Mouse (Mus musculus) lung, adult 2 months (tissue): ENCODE measurements around the gene Sema4d. TPM values are rescaled to one million over a fixed set of nuclear protein-coding genes. Genes with fewer than 3 reads are reported as not detected.

Experiments
- DNase-seq: peaks from one replicate; pipeline ENCODE4 v3.0.0; 2022
- H3K4me1 ChIP-seq: fragments of 200-500 bp; 2 replicates; pipeline ENCODE4 v1.6.1; 2011; ENCODE audit warnings: low read length; ENCODE audit not compliant: control insufficient read depth, insufficient read depth
- H3K4me3 ChIP-seq: fragments of 200-500 bp; replicated peaks from 2 replicates; pipeline ENCODE3; 2011; ENCODE audit warnings: low read depth, mild to moderate bottlenecking, control low read depth, low read length; ENCODE audit errors: extremely low read depth
- CTCF ChIP-seq: fragments of 200-500 bp; IDR thresholded peaks from 2 replicates; pipeline ENCODE4 v1.5.1; 2011; ENCODE audit warnings: mild to moderate bottlenecking, low read length, control low read depth; ENCODE audit not compliant: insufficient read depth
- POLR2A ChIP-seq: fragments of 200-500 bp; IDR thresholded peaks from 2 replicates; pipeline ENCODE4 v1.6.1; 2011; ENCODE audit warnings: low read depth, mild to moderate bottlenecking, control low read depth, low read length, borderline replicate concordance; ENCODE audit errors: extremely low read depth
- WGBS: fragments of 180-500 bp; shearing (Covaris S2); methylation state at CpG from one replicate; pipeline ENCODE4 v1.1.7; 2018; 5-methylcytosine and 5-hydroxymethylcytosine counted together
- polyA plus RNA-seq: library from polyadenylated mRNA; depleted of rRNA; stranded (reverse); fragments of >200 nt; gene quantifications from 2 replicates; pipeline ENCODE4 v1.2.3, GENCODE M21; 2012

Gene Sema4d
- polyA plus RNA-seq, 1 experiment, result 23.3 TPM

DNA sequence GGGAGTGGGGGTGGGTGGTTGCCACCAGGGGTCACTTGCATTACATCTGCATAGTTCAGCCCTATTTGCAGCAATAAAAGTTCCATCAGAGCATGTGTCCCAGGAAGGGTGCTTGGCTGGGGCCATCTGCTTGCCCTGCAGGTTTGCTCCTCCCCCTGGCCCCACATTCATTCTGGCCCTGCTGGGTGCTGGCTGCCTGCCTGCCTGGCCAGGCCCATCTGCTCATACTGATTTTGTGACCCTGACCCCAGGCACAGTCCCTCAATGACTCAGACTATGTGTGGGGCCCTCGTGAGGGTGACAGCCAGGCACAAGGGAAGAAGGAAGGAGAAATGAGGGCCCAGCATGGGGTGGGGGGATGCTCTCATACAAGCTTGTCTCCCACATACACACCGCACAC is 40.1 kb upstream of the Sema4d start:
- 68% methylated on average over 2 of the region's 2 CpGs for whole genome bisulfite sequencing
- no peak for DNase-seq
- Histone ChIP-seq H3K4me3 (no peak overlapping the region), H3K4me1 (no peaks in the 10 kb centered on the region)
- no peak for TF ChIP-seq POLR2A
- no peak for TF ChIP-seq CTCF

DNA sequence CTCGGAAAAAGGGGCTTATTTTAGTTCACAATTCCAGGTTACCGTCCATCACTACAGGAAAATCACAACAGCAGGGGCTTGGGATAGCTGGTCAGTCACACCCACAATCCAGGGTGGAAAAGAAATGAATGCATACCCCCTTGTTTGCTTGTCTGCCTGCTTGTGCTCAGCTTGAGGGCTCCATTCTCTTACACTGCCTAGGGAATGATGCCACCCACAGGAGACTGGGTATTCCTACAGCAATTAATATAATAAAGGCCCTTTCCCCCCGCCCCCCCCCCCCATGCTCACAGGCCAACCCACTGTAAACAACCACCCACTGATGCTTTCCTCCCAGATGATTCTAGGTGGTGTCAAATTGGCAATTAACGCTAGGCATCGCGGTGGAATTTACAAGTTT is 38.9 kb upstream of the Sema4d start:
- Histone ChIP-seq H3K4me1 (no peaks in the 10 kb centered on the region), H3K4me3 (no peak overlapping the region)
- DNase-seq, result no peak
- no peak for TF ChIP-seq POLR2A
- no peak for TF ChIP-seq CTCF
- WGBS, result 86% methylated on average over 6 of the region's 6 CpGs

DNA sequence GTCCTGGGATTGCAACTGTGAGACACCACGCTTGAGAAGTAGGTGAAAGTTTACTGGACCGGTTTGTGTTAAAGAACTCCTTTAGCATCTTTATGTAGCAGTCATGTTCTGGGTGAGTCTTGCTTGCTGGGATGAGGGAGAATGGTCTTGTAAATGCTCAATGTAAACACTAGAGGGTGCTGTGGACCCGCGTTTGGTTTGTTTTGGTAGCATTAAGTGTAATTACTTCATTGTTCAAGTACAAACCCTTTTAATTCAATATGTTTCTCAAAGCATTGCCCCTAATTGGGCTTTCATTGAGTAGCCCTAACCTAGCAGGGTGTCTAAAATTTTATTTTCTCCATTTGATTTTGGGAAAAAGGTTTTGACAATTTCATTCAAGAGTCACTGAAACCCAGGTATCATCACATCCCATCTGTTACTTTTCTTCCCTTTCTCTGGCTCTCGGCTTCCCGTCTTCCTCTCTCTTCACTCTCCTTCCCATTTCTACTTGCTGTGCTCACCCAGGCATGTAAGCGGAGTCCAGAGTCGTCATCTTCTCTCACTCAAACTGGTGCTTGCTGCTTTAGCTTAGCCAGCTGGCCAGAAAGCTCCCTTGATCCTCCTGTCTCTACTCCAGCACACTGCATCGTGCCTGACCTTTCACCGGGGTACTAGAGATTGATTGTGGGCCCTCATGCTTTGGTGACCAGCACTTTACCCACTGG is 37.4 kb upstream of the Sema4d start:
- Histone ChIP-seq H3K4me1 (no peaks in the 10 kb centered on the region), H3K4me3 (no peak overlapping the region)
- TF ChIP-seq POLR2A (no peak), CTCF (peak; percentile 43)
- 38% methylated on average over 10 of the region's 10 CpGs for WGBS
- peak; percentile 23 for DNase-seq

DNA sequence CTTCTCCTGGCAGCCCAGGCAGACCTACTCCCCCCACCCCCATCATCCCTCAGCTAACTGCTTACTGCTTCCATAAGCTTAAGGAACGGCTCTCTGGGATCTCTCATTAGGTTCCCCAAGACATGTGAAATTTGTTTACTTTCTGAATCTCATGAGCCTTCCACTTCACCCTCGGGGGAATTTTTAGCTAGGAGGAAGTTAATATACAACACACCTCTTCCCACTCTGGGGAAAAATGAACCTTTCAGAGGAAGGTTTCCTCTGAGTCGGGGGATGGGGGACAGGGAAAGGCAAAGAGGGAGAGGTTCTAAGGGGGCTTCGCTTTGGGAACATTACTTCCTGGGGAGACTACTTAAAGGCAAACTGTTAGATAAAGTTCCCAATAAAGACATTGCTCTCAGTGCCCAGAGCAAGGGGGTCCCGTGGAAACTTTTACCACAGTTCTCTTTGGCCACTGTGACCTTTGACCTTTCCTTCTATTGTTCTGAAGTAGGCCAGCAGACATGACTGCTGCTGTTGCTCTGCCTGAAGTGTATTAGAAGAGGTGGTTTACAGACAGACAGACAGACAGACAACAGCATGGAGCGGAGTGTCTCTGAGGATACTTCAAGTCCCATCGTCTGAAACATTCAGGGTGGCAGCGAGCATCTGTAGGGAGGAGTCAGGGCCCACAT is 30.4 kb upstream of the Sema4d start:
- Histone ChIP-seq H3K4me1 (no peaks in the 10 kb centered on the region), H3K4me3 (no peak overlapping the region)
- no peak for TF ChIP-seq CTCF
- no peak for TF ChIP-seq POLR2A
- no peak for DNase-seq
- WGBS, result 45% methylated on average over 8 of the region's 8 CpGs

DNA sequence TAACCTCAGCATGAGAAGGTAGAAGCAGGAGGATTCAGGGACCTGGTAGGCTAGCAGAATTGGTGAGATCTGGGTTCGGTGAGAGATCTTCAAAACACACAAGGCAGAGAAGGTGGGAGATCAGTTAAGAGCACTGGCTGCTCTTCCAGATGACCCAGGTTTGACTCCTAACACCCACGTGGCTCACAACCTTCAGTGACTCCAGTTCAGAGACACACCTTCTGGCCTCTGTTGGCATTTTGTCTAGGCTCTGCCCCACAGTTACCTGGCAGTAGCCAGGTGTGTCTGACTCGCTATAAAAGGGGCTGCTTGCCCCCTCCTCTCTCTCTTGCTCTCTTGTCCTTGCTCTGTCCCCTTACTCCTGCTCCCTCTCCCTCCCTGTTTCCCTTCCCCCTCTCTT is 28.4 kb upstream of the Sema4d start:
- WGBS, result 55% methylated on average over 3 of the region's 3 CpGs
- TF ChIP-seq POLR2A (no peak), CTCF (no peak)
- no peak for DNase-seq
- Histone ChIP-seq H3K4me1 (no peaks in the 10 kb centered on the region), H3K4me3 (no peak overlapping the region)

DNA sequence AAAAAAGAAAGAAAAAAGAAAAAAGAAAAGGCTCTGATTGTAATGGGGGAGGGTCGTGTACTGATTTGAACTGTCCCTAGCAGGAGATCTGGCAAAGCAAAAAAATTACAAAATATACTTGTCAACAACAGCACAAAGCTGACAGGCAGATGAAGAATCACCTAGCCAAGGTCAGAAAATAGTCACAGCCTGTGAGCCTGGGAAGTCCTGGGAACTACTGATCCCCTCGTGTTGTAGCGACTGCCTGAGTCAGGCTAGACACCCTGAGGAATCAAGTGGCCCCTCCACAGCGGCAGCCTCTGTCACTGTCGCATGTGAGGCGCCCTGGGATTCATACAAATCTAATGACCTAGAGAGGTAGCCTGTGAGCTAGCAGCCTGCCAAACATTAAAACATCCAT is 25.8 kb upstream of the Sema4d start:
- no peak for DNase-seq
- 71% methylated on average over 6 of the region's 6 CpGs for WGBS
- H3K4me1 ChIP-seq, result no peaks in the 10 kb centered on the region
- no peak overlapping the region for H3K4me3 ChIP-seq
- TF ChIP-seq POLR2A (no peak), CTCF (no peak)

DNA sequence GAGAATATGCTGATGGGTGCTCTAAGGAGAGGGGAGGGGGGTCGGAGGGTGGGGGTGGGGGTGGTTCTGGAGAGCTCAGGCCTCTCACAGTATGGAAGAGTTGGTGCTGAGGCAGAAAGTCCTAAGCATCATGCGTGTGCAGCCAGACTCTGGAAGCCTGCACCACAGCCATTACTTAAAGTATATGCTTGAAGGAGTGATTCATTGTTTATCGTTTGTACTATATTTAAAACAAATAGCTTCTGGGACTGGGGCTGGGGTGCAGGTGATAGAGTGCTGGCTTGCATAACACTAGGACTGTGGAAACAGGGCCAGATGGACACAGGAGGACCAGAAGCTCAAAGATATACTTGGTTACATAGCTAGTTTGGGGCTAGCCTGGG is 25.4 kb upstream of the Sema4d start:
- DNase-seq, result no peak
- WGBS, result 56% methylated on average over 3 of the region's 3 CpGs
- Histone ChIP-seq H3K4me1 (no peaks in the 10 kb centered on the region), H3K4me3 (no peak overlapping the region)
- TF ChIP-seq CTCF (no peak), POLR2A (no peak)

DNA sequence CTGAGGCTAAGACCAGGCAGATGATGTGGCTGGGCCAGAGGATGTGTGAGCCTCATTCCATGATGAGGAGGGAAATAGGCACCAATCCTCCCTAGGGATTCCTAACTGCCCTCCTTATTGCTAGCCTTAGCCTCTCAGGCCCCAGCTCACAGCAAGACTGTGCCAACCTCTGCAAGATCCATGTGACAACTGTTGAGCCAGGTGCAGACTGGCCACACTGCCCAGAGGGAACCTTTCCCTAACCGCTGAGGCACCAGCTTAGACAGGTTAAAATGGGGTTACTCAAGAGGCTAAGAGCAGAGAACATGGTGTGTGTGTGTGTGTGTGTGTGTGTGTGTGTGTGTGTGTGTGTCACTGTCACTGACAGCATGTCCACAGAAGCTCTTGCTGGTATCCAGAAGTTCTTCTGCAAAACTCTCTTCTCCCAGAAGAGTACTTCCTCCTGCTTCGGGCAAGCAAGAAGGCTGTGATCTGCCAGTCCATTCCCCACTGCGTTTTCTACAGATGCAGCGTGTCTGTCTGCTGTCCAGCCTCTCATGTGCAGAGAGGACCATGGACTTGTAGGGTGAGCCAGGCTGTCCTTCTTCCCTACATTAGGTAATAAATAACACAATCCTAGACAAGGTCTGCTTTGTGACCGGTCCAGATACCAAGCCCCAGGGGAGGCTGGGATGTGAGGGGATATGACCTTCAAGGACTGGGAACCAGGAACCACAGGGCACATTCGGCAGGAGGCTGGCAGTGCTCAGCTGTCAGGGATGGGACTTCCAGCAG is 24.8 kb upstream of the Sema4d start:
- no peak overlapping the region for H3K4me3 ChIP-seq
- 70% methylated on average over 6 of the region's 6 CpGs for WGBS
- TF ChIP-seq CTCF (no peak), POLR2A (no peak)
- H3K4me1 ChIP-seq, result no peaks in the 10 kb centered on the region
- DNase-seq, result no peak

DNA sequence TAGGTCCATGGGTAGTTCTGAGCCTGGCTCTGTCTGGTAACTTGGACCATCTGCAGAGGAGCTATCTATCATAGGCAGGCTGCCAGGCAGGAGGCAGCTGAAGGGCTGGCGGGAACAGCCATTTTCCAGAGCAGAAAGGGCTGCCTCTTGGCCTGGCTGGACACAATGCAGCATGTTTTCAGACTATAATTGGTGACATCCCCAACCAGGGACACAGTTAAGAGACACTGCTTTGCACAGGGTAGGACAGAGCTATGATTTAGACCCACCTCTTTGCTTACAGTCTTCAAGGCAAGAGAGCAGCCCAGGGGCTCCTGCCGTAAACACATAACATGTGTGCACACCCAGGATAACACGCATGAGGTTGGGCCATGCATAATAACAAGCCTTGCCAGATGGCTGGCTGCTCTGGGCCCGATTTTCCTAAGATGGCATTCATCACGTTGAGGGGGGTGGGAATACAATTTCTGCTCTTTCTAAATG is 23.1 kb upstream of the Sema4d start:
- Histone ChIP-seq H3K4me3 (no peak overlapping the region), H3K4me1 (no peaks in the 10 kb centered on the region)
- TF ChIP-seq CTCF (no peak), POLR2A (no peak)
- no peak for DNase-seq
- WGBS, result 62% methylated on average over 5 of the region's 5 CpGs

DNA sequence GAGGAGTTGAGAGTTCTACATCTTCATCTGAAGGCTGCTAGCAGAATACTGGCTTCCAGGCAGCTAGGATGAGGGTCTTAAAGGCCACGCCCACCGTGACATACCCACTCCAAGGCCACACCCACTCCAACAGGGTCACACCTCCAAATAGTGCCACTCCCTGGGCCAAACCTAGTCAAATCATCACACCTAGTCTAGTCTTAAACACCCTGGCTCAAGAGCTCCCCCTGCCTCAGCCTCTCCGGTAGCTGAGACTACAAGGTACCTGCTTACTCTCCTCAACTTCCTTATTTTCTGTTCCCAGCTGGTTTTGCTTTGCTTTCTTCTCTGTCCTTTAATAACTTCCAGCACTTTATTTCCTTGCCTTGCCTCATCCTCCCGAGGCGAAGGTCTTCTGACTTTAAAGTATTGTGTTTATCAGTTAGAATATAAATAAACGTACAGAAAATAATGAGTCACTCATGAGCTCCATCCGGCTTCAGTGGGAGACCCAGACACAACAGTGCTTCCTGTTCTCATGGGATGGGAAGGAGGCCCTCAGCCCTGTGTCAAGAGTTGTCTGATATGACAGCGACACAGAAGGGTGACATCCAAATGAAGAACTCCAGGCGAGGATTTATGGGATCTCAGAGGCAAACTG is 22.4 kb upstream of the Sema4d start:
- Histone ChIP-seq H3K4me3 (no peak overlapping the region), H3K4me1 (no peaks in the 10 kb centered on the region)
- DNase-seq, result no peak
- WGBS, result 38% methylated on average over 9 of the region's 9 CpGs
- TF ChIP-seq POLR2A (no peak), CTCF (peak; percentile 49; the same call in 1 of the 2 replicates)
